Mouse (Mus musculus): ENCODE measurements around the gene Exosc6. TPM values are rescaled to one million over a fixed set of nuclear protein-coding genes. Genes with fewer than 3 reads are reported as not detected.
"Not testable (repeated sequence)": the region's sequence is repeated elsewhere in the genome, so short reads cannot be mapped to it uniquely, and the experiment has no call there.

The Exosc6 gene
- polyA plus RNA-seq, 1 experiment from 2014 or later: 27.8 TPM

DNA sequence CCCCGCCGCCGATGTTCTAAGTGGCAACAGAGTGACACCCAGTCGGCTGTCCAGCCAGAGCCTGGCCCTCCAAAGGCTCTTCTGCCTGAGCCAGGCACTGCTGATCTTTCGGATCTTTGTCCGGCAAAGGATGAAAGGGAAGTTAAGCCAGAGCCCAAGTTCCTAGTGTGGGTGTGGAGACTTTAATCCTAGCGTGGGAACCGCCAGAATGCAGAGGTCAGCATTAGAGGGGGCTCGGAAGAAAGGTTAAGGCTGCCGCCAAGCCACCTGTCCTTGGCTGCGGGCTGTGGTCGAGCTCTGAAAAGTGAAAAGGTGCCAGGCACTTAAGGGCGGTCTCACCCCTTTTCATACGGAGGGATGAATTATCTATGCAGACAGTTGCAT is 5.5 kb downstream of the Exosc6 start:
- ATAC-seq (ENCODE audit: insufficient read depth): peak; percentile 2; the same call in 1 of the 2 replicates
- no peaks in the 10 kb centered on the region for H3K27me3 ChIP-seq (ENCODE audit: insufficient read depth, low read length)
- H3K9ac ChIP-seq: peak overlapping the region; percentile 56

GRCm38 (mm10) chr8:111062072-111062757 is 6.1 kb downstream of the Exosc6 start:
- under 1% methylated on average over 27 of the region's 27 CpGs for WGBS

More for the DNA sequence above, 5.5 kb downstream of the Exosc6 start:
- no peak for TF ChIP-seq CTCF (IDR thresholded peaks at IDR 0.05; ENCODE audit: low read depth)
- Histone ChIP-seq H3K27ac (ENCODE audit: low read depth) (peak overlapping the region; percentile 26; the same call in 1 of the 2 replicates), H3K4me2 (peak overlapping the region; percentile 78), H3K9me3 (ENCODE audit: low read depth, low read length) (no peaks in the 10 kb centered on the region), H3K4me3 (ENCODE audit: low read depth, low read length) (peak overlapping the region; percentile 65), H3K36me3 (ENCODE audit: insufficient read depth) (peaks cover 14% of the 10 kb centered on the region), H3K4me1 (ENCODE audit: insufficient read depth) (no peaks in the 10 kb centered on the region; the same call in 1 of the 2 replicates)
- peak; percentile 18 for DNase-seq
- 2% methylated on average over 14 of the region's 14 CpGs for WGBS

DNA sequence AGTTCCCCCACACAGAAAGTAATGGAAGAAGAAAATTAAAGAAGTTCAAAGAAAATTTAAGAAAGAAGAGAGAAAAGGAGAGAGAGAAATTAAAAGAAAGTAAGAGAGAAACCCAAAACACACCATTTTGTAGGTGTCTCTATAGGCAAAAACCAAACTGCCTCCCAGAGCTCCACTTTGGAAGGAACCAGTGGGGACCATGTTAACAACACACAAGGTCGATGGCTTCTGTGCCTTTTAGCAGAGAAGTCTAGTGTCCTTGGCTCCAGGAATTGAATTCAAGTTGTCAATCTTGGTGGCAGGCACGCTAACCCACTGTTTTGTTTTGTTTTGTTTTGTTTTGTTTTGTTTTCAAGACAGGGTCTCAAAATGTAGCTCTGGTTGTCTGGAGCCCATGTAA is 6.8 kb downstream of the Exosc6 start:
- H3K4me3 ChIP-seq (ENCODE audit: low read depth, low read length): peak overlapping the region; percentile 65
- no peak overlapping the region for H3K27ac ChIP-seq (ENCODE audit: low read depth)
- no peaks in the 10 kb centered on the region; the same call in 1 of the 2 replicates for H3K4me1 ChIP-seq (ENCODE audit: insufficient read depth)
- DNase-seq (peak; percentile 5), ATAC-seq (ENCODE audit: insufficient read depth) (no peak)
- no peak overlapping the region for H3K9ac ChIP-seq
- H3K36me3 ChIP-seq (ENCODE audit: insufficient read depth): peaks cover 10% of the 10 kb centered on the region
- TF ChIP-seq CTCF (IDR thresholded peaks at IDR 0.05; ENCODE audit: low read depth): no peak
- WGBS: 40% methylated on average over 2 of the region's 2 CpGs
- H3K4me2 ChIP-seq: peak overlapping the region; percentile 78
- H3K27me3 ChIP-seq (ENCODE audit: insufficient read depth, low read length): no peaks in the 10 kb centered on the region
- no peaks in the 10 kb centered on the region for H3K9me3 ChIP-seq (ENCODE audit: low read depth, low read length)

More at GRCm38 (mm10) chr8:111062072-111062757, 6.1 kb downstream of the Exosc6 start:
- Histone ChIP-seq H3K9ac (peak overlapping the region; percentile 56), H3K4me1 (ENCODE audit: insufficient read depth) (no peaks in the 10 kb centered on the region; the same call in 1 of the 2 replicates), H3K27ac (ENCODE audit: low read depth) (peak overlapping the region; percentile 26; the same call in 1 of the 2 replicates), H3K36me3 (ENCODE audit: insufficient read depth) (peaks cover 14% of the 10 kb centered on the region), H3K4me3 (ENCODE audit: low read depth, low read length) (peak overlapping the region; percentile 65), H3K4me2 (peak overlapping the region; percentile 78), H3K27me3 (ENCODE audit: insufficient read depth, low read length) (no peaks in the 10 kb centered on the region), H3K9me3 (ENCODE audit: low read depth, low read length) (no peaks in the 10 kb centered on the region)
- TF ChIP-seq CTCF (IDR thresholded peaks at IDR 0.05; ENCODE audit: low read depth): no peak
- ATAC-seq (ENCODE audit: insufficient read depth) (peak; percentile 94), DNase-seq (peak; percentile 96)

DNA sequence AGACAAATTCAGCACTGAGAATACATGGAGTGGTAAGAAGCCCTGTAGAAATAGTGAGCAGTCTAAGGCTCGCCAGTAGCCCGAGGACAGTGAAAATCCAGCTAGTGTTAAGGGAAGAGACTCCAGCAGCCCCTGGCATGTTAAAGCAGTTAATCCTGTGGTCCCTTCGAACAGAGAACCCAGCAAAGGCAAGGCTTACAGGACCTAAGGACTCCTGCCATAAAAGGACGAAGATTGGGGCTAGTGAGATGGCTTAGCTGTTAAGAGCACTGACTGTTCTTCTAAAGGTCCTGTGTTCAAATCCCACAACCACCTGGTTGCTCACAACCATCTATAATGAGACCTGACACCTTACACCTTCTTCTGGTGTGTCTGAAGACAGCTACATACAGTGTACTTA is 10.2 kb downstream of the Exosc6 start:
- Histone ChIP-seq H3K9ac (no peak overlapping the region), H3K36me3 (ENCODE audit: insufficient read depth) (no peaks in the 10 kb centered on the region), H3K4me1 (ENCODE audit: insufficient read depth) (no peaks in the 10 kb centered on the region), H3K4me3 (ENCODE audit: low read depth, low read length) (no peak overlapping the region), H3K9me3 (ENCODE audit: low read depth, low read length) (no peaks in the 10 kb centered on the region), H3K27me3 (ENCODE audit: insufficient read depth, low read length) (no peaks in the 10 kb centered on the region), H3K4me2 (no peak overlapping the region), H3K27ac (ENCODE audit: low read depth) (no peak overlapping the region)
- 57% methylated on average over 4 of the region's 4 CpGs for WGBS
- no peak for ATAC-seq (ENCODE audit: insufficient read depth)
- DNase-seq: no peak
- no peak for TF ChIP-seq CTCF (IDR thresholded peaks at IDR 0.05; ENCODE audit: low read depth)

DNA sequence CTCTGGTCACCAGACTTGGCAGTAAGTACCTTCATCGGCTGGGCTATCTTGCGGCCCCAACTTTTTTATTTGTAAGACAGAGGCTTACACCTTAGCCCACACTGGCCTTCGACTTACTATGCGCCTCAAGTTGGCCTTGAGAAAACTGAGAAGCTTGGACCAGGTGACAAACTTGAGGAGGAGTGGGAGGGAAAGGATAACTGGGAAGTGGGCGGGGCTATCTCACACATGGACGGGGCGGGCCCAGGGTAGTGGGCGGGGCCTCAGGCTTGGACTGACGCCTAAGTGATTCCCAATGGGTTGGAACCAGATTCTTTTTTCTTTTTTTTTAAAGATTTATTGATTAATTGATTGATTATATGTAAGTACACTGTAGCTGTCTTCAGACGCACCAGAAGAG is 11.3 kb downstream of the Exosc6 start:
- WGBS: 21% methylated on average over 10 of the region's 10 CpGs
- no peaks in the 10 kb centered on the region for H3K27me3 ChIP-seq (ENCODE audit: insufficient read depth, low read length)
- H3K9ac ChIP-seq: no peak overlapping the region
- ATAC-seq (ENCODE audit: insufficient read depth): no peak
- no peak overlapping the region for H3K27ac ChIP-seq (ENCODE audit: low read depth)
- no peaks in the 10 kb centered on the region for H3K4me1 ChIP-seq (ENCODE audit: insufficient read depth)
- no peaks in the 10 kb centered on the region for H3K36me3 ChIP-seq (ENCODE audit: insufficient read depth)
- no peak for TF ChIP-seq CTCF (IDR thresholded peaks at IDR 0.05; ENCODE audit: low read depth)
- H3K4me3 ChIP-seq (ENCODE audit: low read depth, low read length): no peak overlapping the region
- H3K9me3 ChIP-seq (ENCODE audit: low read depth, low read length): no peaks in the 10 kb centered on the region
- H3K4me2 ChIP-seq: no peak overlapping the region
- DNase-seq: peak; percentile 39

DNA sequence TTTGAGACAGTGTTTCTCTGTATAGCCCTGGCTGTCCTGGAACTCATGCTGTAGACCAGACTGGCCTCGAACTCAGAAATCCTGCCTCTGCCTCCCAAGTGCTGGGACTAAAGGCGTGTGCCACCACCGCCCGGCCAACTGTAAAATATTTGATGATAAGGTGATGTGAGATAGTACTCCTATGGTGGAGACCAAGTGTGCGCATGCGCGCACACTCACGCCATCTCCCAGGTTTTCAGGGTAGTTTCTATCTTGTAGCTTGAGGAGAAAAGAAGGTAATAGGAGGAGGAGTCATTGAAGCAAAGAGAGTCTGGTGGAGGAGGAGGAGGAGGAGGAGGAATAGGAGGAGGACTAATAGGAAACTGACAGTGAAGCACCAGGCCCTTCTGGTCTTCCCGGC is 12.5 kb downstream of the Exosc6 start:
- not testable (repeated sequence) for H3K4me1 ChIP-seq (ENCODE audit: insufficient read depth); H3K9ac ChIP-seq; DNase-seq; H3K36me3 ChIP-seq (ENCODE audit: insufficient read depth); H3K4me2 ChIP-seq; H3K9me3 ChIP-seq (ENCODE audit: low read depth, low read length); ATAC-seq (ENCODE audit: insufficient read depth); H3K27me3 ChIP-seq (ENCODE audit: insufficient read depth, low read length); H3K4me3 ChIP-seq (ENCODE audit: low read depth, low read length); H3K27ac ChIP-seq (ENCODE audit: low read depth)
- 90% methylated on average over 9 of the region's 9 CpGs for WGBS

GRCm38 (mm10) chr8:111075926-111076325 is 19.8 kb downstream of the Exosc6 start:
- H3K36me3 ChIP-seq (ENCODE audit: insufficient read depth): no peaks in the 10 kb centered on the region
- ATAC-seq (ENCODE audit: insufficient read depth) (no peak), DNase-seq (no peak)
- H3K9me3 ChIP-seq (ENCODE audit: low read depth, low read length): no peaks in the 10 kb centered on the region
- 71% methylated on average over 3 of the region's 3 CpGs for WGBS
- H3K4me3 ChIP-seq (ENCODE audit: low read depth, low read length): no peak overlapping the region
- no peaks in the 10 kb centered on the region for H3K27me3 ChIP-seq (ENCODE audit: insufficient read depth, low read length)
- no peak for TF ChIP-seq CTCF (IDR thresholded peaks at IDR 0.05; ENCODE audit: low read depth)
- no peaks in the 10 kb centered on the region for H3K4me1 ChIP-seq (ENCODE audit: insufficient read depth)
- no peak overlapping the region for H3K27ac ChIP-seq (ENCODE audit: low read depth)
- no peak overlapping the region for H3K9ac ChIP-seq
- no peak overlapping the region for H3K4me2 ChIP-seq
